Mouse (Mus musculus) B cell, adult 67 days (primary cell): ENCODE data around the gene Ninl. TPM values are rescaled to one million over a fixed set of nuclear protein-coding genes. Genes with fewer than 3 reads are reported as not detected.

Source experiments
- total RNA-seq, 2 experiments: library from RNA; stranded (reverse); gene quantifications; 4 replicates each; pipeline ENCODE4 v1.2.4; 2023

Ninl gene
- under 1 TPM in 1 of 2 experiments, not detected in 1; 0.35 TPM for total RNA-seq

GRCm38 (mm10) chr2:151039232-151039695 lies at the start of gene Ninl, which contains the start of gene Nanp:
TSS of gene Ninl (minus strand) at chr2:151039382.
TSS of gene Nanp (minus strand) at chr2:151039398.

GRCm38 (mm10) chr2:150904936-150905450 lies 134.2 kb downstream of the Ninl start, which contains the start of gene Gins1:
TSS of gene Gins1 (plus strand) at chr2:150905400.

GRCm38 (mm10) chr2:150904272-150904935 lies 134.8 kb downstream of the Ninl start, which contains the start of gene Abhd12:
TSS of gene Abhd12 (minus strand) at chr2:150904741.

Other genes with a start within 250 kb of the Ninl start
- 10 to 100 TPM; 65.6 to 66.2 TPM for gene Abhd12, start 134.6 kb downstream of the Ninl start, total RNA-seq
- gene Gins1, start 134.0 kb downstream of the Ninl start, total RNA-seq, result 1 to 10 TPM; 4.6 to 5.4 TPM
- gene Nanp, start within 50 bp of the Ninl start, total RNA-seq, result 10 to 100 TPM in 1 of 2 experiments, 1 to 10 TPM in 1; 8.3 to 10.9 TPM
- gene Gm14151, start 53.0 kb upstream of the Ninl start, total RNA-seq, result not detected
- not detected for gene Gm14147, start 58.9 kb upstream of the Ninl start, total RNA-seq